ENCODE assay signal across 9 mouse cellular contexts in genomic region chr8:4216296-4216695, GRCm38 (mm10). TPM values are rescaled to one million over a fixed set of nuclear protein-coding genes. Genes with fewer than 3 reads are reported as not detected.
DNase-seq lines count a peak whose midpoint lies in the region; ATAC-seq lines count a peak whose summit lies in the region.
"Had no signal": no experiment of that assay in that cellular context is flagged by ENCODE, and none has a peak within 500 bp of the region (broad histone marks: within the 10 kb centered on the region; RNA-seq: fewer than 3 reads in every experiment).

No protein-coding gene starts in this region.

- no peaks in the 10 kb centered on the region for H3K9me3 ChIP-seq in liver, embryonic 13.5 days (replicated peaks)

- peaks cover 25% of the 10 kb centered on the region for H3K4me1 ChIP-seq in liver, embryonic 13.5 days (replicated peaks)

- H3K36me3 ChIP-seq in liver, embryonic 13.5 days = no peaks in the 10 kb centered on the region

- WGBS in liver, embryonic 13.5 days (ENCODE audit: insufficient replicate concordance) = 11% methylated on average over 18 of the region's 18 CpGs

- H3K27me3 ChIP-seq in liver, embryonic 13.5 days = peaks cover 69% of the 10 kb centered on the region

- no peak overlapping the region for H3K27ac ChIP-seq in liver, embryonic 13.5 days

- H3K9ac ChIP-seq in liver, embryonic 13.5 days = no peak overlapping the region

- ATAC-seq in liver, embryonic 13.5 days (ENCODE audit: low read depth) = no peak

- 0 out of 2 replicates have a peak overlapping the region, but pooled peaks have one; percentile 43 for H3K4me3 ChIP-seq in liver, embryonic 13.5 days (replicated peaks)
- H3K4me3 ChIP-seq: myocyte had no signal

- peak overlapping the region; percentile 67 for H3K4me2 ChIP-seq in liver, embryonic 13.5 days

- DNase-seq in embryo, embryonic 11 days = peak; percentile 15
- no peak for DNase-seq in embryo, embryonic 10 days (ENCODE audit: low spot score)
- peak; percentile 40 for DNase-seq in right cerebral cortex, postnatal 4 days
- no peak for DNase-seq in right cerebral cortex, postnatal 14 days
- DNase-seq in liver, embryonic 13.5 days = no peak
- DNase-seq in B cell, adult 2 months = no peak
- no peak for DNase-seq in ovary, postnatal 14 days (ENCODE audit: low spot score)
- DNase-seq in adrenal gland, postnatal 14 days = no peak

RNA-seq across cellular contexts. Expression of gene Prr36, which starts 1.0 kb away (rescaled TPM):
- 0.24 and 0.46 TPM in 2 replicates for polyA plus RNA-seq in liver, embryonic 13.5 days (2015; fragmentation: Nextera tagmentation; extraction: Ambion mirVana)
- 3.7 and 4.7 TPM in 2 replicates for total RNA-seq in adrenal gland, postnatal 14 days (2021)

RNA-seq across cellular contexts. Expression of gene Lrrc8e, which starts 10.3 kb away (rescaled TPM):
- polyA plus RNA-seq in liver, embryonic 13.5 days (2015; fragmentation: Nextera tagmentation; extraction: Ambion mirVana) = 0.09 and 0.13 TPM in 2 replicates
- total RNA-seq in adrenal gland, postnatal 14 days (2021) = 12.7 and 16.6 TPM in 2 replicates

RNA-seq across cellular contexts. Expression of gene Map2k7, which starts 22.2 kb away (rescaled TPM):
- 10.6 and 11.2 TPM in 2 replicates for polyA plus RNA-seq in liver, embryonic 13.5 days (2015; fragmentation: Nextera tagmentation; extraction: Ambion mirVana)
- 75.9 and 86.0 TPM in 2 replicates for total RNA-seq in adrenal gland, postnatal 14 days (2021)

RNA-seq across cellular contexts. Expression of gene Gm49320, which starts 22.4 kb away (rescaled TPM):
- 0.19 and 0.23 TPM in 2 replicates for polyA plus RNA-seq in liver, embryonic 13.5 days (2015; fragmentation: Nextera tagmentation; extraction: Ambion mirVana)
- total RNA-seq in adrenal gland, postnatal 14 days (2021) = not detected in 2 replicates

RNA-seq across cellular contexts. Expression of gene Tgfbr3l, which starts 31.7 kb away (rescaled TPM):
- 0.61 and 0.66 TPM in 2 replicates for polyA plus RNA-seq in liver, embryonic 13.5 days (2015; fragmentation: Nextera tagmentation; extraction: Ambion mirVana)
- total RNA-seq in adrenal gland, postnatal 14 days (2021) = 12.2 and 12.4 TPM in 2 replicates

Comparison
In these comparisons a context has a peak if more than half of its experiments do, and no peak if none do; other contexts are left out.
1. DNase-seq: peak in embryo, embryonic 11 days (single experiment) and right cerebral cortex, postnatal 4 days (single experiment); none in embryo, embryonic 10 days (single experiment), right cerebral cortex, postnatal 14 days (single experiment), liver, embryonic 13.5 days (single experiment), B cell, adult 2 months (0 of 2), ovary, postnatal 14 days (single experiment) and adrenal gland, postnatal 14 days (single experiment).